Mouse (Mus musculus) stomach, postnatal 0 days (tissue): ENCODE results near the gene Zfp866. TPM values are rescaled to one million over a fixed set of nuclear protein-coding genes. Genes with fewer than 3 reads are reported as not detected.

Experiments used
- ATAC-seq: fragments of 200-750 bp; cut with Nextera tagmentation; 2 replicates; pipeline ENCODE4 v1.8.0; 2017; ENCODE audit not compliant: low FRiP score, low TSS enrichment
- DNase-seq: peaks from one replicate; pipeline ENCODE4 v3.0.0-alpha.2; 2016; ENCODE audit warnings: low spot score
- H3K27ac ChIP-seq: fragments of 300-500 bp; sonication (generic); replicated peaks from 2 replicates; pipeline ENCODE4 v1.5.1; 2014; ENCODE audit warnings: mild to moderate bottlenecking, control low read depth
- H3K27me3 ChIP-seq: fragments of 300-500 bp; sonication (generic); 2 replicates; pipeline ENCODE4 v1.6.1; 2014; ENCODE audit warnings: low read length; ENCODE audit not compliant: control insufficient read depth, insufficient read depth
- H3K36me3 ChIP-seq: fragments of 300-500 bp; sonication (generic); 2 replicates; pipeline ENCODE4 v1.6.1; 2014; ENCODE audit warnings: low read length, mixed read lengths; ENCODE audit not compliant: control insufficient read depth, insufficient read depth
- H3K4me1 ChIP-seq: fragments of 300-500 bp; sonication (generic); replicated peaks from 2 replicates; pipeline ENCODE4 v1.6.1; 2014; ENCODE audit warnings: antibody characterized with exemption; ENCODE audit not compliant: control insufficient read depth, insufficient read depth
- H3K4me2 ChIP-seq: fragments of 300-500 bp; sonication (generic); replicated peaks from 2 replicates; pipeline ENCODE4 v1.6.1; 2014; ENCODE audit warnings: low read depth, mild to moderate bottlenecking, control low read depth, moderate library complexity
- H3K4me3 ChIP-seq: fragments of 300-500 bp; sonication (generic); 2 replicates; pipeline ENCODE4 v1.5.1; 2014; ENCODE audit warnings: low read depth, low read length, control low read depth
- H3K9ac ChIP-seq: fragments of 300-500 bp; sonication (generic); 2 replicates; pipeline ENCODE4 v1.6.1; 2014; ENCODE audit warnings: mild to moderate bottlenecking, low read length, control low read depth, mixed read lengths
- H3K9me3 ChIP-seq: fragments of 300-500 bp; sonication (generic); 2 replicates; pipeline ENCODE4 v1.6.1; 2016; ENCODE audit warnings: low read length; ENCODE audit not compliant: control insufficient read depth
- CTCF ChIP-seq: IDR thresholded peaks from 2 replicates; pipeline ENCODE4 v1.5.1; 2016; ENCODE audit warnings: antibody characterized with exemption, low read depth, mild to moderate bottlenecking, moderate library complexity
- EP300 ChIP-seq: optimal IDR thresholded peaks from 2 replicates; pipeline ENCODE3; 2016; ENCODE audit warnings: antibody characterized with exemption
- WGBS: fragments of 180-500 bp; shearing (Covaris S2); extraction: QIAGEN DNeasy Blood & Tissue Kit; methylation state at CpG from one replicate; pipeline ENCODE4 v1.1.7; 2014; 5-methylcytosine and 5-hydroxymethylcytosine counted together
- polyA plus RNA-seq: library from polyadenylated mRNA; unstranded; fragments of >200 nt; fragmentation: Nextera tagmentation; extraction: Ambion mirVana; gene quantifications from 2 replicates; pipeline ENCODE4 v1.2.1, GENCODE M21; 2015

Gene Zfp866
- polyA plus RNA-seq, 1 experiment from 2014 or later, result 9.0 TPM

DNA sequence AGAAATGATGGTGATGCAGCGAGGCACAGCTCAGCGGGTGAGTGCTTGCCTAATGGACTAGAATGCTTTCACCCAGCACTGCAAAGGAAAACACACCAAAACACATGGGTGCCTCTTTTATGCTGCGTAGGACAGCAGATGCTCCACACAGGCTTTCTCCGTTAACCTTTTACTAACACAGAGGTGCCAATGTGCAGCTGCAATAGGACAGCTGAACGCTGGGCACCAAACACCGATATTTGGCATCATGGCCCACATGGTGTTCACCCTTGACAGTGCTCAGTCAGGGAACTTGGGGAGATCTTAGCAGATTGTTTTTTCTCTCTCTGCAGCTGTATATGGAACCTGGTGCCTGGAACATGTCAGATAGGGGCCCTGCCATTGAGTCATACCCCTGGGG is 3.9 kb upstream of the Zfp866 start:
- WGBS, result 95% methylated on average over 6 of the region's 6 CpGs
- Histone ChIP-seq H3K36me3 (peaks cover 39% of the 10 kb centered on the region), H3K9ac (no peak overlapping the region), H3K4me1 (no peaks in the 10 kb centered on the region), H3K9me3 (no peaks in the 10 kb centered on the region), H3K27ac (no peak overlapping the region), H3K4me2 (no peak overlapping the region), H3K4me3 (no peak overlapping the region), H3K27me3 (no peaks in the 10 kb centered on the region)
- TF ChIP-seq CTCF, result no peak
- TF ChIP-seq EP300, result no peak
- no peak for DNase-seq
- no peak for ATAC-seq

DNA sequence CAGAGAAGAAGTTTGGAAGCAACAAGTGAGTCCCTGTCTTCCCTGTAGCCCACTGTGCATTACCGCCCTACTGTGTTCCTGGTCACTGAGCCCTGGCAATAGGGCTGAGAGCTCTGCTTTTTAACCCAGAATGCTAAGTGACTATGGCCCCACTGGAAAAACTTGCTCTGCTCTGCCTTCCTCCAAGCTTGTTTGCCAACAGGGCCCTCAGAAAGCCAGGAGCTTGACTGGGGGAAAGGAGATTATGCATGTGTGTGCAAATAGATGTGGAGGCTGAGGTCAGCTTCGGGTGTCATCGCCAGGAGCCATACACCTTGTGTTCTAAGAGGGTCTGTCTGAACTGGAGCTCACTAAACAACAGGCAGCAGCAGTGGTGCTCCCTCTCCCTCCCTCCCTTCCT is 3.1 kb upstream of the Zfp866 start:
- no peak overlapping the region for H3K4me2 ChIP-seq
- no peak for DNase-seq
- H3K4me3 ChIP-seq, result no peak overlapping the region
- whole genome bisulfite sequencing, result 80% methylated on average over 3 of the region's 3 CpGs
- TF ChIP-seq EP300 (no peak), CTCF (no peak)
- no peak overlapping the region for H3K27ac ChIP-seq
- no peaks in the 10 kb centered on the region for H3K9me3 ChIP-seq
- no peaks in the 10 kb centered on the region for H3K4me1 ChIP-seq
- no peak overlapping the region for H3K9ac ChIP-seq
- peaks cover 35% of the 10 kb centered on the region for H3K36me3 ChIP-seq
- no peaks in the 10 kb centered on the region for H3K27me3 ChIP-seq
- ATAC-seq, result no peak

DNA sequence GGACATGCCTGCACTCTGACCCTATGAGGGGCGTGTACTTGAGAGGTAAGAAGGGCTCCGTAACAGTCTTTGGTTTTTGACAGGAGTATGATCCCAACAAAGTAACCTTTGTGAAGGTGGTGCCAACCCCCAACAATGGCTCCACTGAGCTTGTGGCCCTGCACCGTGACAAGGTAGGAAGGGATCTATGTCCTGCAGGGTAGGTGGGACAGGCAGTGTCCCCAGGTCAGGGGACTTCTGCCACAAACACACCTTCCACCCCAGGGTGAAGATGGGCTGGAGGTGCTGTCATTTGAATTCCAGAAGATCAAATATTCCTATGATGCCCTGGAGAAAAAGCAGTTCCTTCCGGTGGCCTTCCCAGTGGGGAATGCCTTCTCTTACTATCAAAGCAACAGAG is 2.7 kb upstream of the Zfp866 start:
- no peak overlapping the region for H3K4me3 ChIP-seq
- no peaks in the 10 kb centered on the region for H3K9me3 ChIP-seq
- no peak overlapping the region for H3K9ac ChIP-seq
- H3K4me2 ChIP-seq, result no peak overlapping the region
- no peaks in the 10 kb centered on the region for H3K27me3 ChIP-seq
- H3K4me1 ChIP-seq, result no peaks in the 10 kb centered on the region
- ATAC-seq, result no peak
- 89% methylated on average over 4 of the region's 4 CpGs for WGBS
- H3K36me3 ChIP-seq, result peaks cover 34% of the 10 kb centered on the region
- DNase-seq, result no peak
- no peak for TF ChIP-seq CTCF
- no peak for TF ChIP-seq EP300
- no peak overlapping the region for H3K27ac ChIP-seq

DNA sequence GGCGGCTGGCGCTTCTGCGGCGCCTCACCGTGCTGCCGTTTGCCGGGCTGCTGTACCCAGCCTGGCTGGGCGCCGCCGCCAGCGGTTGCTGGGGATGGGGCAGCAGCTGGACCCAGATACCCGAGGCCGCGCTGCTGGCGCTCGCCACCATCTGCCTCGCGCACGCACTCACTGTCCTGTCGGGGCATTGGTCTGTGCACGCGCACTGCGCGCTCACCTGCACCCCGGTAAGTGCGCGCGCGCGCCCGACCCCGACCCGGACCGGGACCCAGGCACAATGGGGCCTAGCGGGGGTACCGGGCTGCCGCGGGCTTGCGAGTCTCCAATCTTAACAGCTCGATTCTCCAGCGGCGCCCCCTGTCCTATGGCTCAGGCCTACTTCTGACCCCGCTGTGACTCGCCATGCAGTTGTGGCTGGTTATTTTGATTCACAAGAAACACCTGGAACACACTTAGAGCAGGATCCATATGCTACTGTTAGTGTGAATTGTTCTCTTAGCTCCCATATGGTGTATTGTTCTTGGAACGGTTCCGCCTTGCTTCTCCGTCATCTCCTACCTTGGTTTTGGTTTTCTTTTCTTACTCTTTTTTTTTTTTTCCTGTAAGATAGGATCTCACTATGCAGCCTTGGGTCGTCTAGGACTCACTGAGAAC is 564 bp upstream of the Zfp866 start:
- peak overlapping the region; percentile 87 for H3K4me2 ChIP-seq
- H3K27me3 ChIP-seq, result no peaks in the 10 kb centered on the region
- H3K36me3 ChIP-seq, result peaks cover 13% of the 10 kb centered on the region
- H3K9ac ChIP-seq, result peak overlapping the region; percentile 94
- DNase-seq (peak; percentile 60), ATAC-seq (peak; percentile 66)
- H3K9me3 ChIP-seq, result no peaks in the 10 kb centered on the region
- peak overlapping the region; percentile 100 for H3K4me3 ChIP-seq
- TF ChIP-seq EP300 (no peak), CTCF (no peak)
- peak overlapping the region; percentile 83 for H3K27ac ChIP-seq
- 1% methylated on average over 46 of the region's 48 CpGs for WGBS
- H3K4me1 ChIP-seq, result no peaks in the 10 kb centered on the region

DNA sequence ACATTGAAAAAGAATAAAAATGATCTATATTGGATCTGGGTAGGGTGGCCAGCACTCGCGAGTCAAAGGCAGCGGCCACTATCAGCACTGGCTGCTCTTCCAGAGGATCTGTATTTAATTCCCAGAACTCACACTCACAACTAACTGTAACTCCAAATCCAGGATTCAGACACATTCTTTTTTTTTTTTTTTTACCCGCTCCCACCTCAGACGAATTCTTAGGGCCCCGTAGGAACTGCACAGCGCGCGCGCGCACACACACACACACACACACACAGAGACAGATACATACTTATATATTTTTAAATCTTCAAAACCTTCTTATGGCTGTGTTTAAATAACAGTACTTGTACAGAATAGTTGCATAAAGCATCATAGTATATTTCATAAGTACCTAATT is 614 bp downstream of the Zfp866 start:
- H3K36me3 ChIP-seq, result peaks cover 9% of the 10 kb centered on the region; the same call in 1 of the 2 replicates
- H3K4me3 ChIP-seq, result peak overlapping the region; percentile 100
- H3K27ac ChIP-seq, result no peak overlapping the region
- 29% methylated on average over 11 of the region's 11 CpGs for WGBS
- H3K27me3 ChIP-seq, result no peaks in the 10 kb centered on the region
- H3K9ac ChIP-seq, result peak overlapping the region; percentile 94
- H3K9me3 ChIP-seq, result no peaks in the 10 kb centered on the region
- DNase-seq, result no peak
- no peak for TF ChIP-seq EP300
- TF ChIP-seq CTCF, result no peak
- no peaks in the 10 kb centered on the region for H3K4me1 ChIP-seq
- no peak for ATAC-seq
- H3K4me2 ChIP-seq, result peak overlapping the region; percentile 87

DNA sequence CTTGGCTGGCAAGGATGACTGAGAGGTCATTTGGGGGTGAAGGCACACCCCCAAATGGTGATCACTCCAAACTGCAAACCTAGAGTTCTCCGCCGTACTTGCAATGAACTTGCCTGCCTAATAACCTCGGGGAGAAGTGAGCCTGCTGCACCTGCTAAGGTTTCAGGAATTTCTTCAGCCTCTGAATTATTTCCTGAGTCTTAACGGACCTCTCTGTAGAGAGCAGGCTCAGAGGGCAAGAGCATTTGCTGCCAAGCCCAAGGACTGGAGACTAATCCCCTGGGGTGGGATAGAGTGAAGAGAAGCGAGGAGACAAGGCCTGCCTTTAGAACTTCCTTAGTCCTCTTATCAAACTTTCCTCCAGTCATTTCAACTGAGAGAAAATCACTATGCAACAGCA is 1.2 kb downstream of the Zfp866 start:
- Histone ChIP-seq H3K27ac (no peak overlapping the region), H3K27me3 (no peaks in the 10 kb centered on the region), H3K4me3 (no peak overlapping the region), H3K4me1 (no peaks in the 10 kb centered on the region), H3K36me3 (peaks cover 4% of the 10 kb centered on the region; the same call in 1 of the 2 replicates), H3K9ac (no peak overlapping the region), H3K4me2 (no peak overlapping the region), H3K9me3 (no peaks in the 10 kb centered on the region)
- DNase-seq (no peak), ATAC-seq (no peak)
- 68% methylated on average over 5 of the region's 5 CpGs for WGBS
- TF ChIP-seq CTCF (no peak), EP300 (no peak)
